Mouse (Mus musculus) olfactory bulb, adult 2 months (tissue): ENCODE measurements around the gene Fto. TPM values are rescaled to one million over a fixed set of nuclear protein-coding genes. Genes with fewer than 3 reads are reported as not detected.
A peak's percentile ranks its signal among the peaks of the same experiment; 100 is the strongest.

ENCODE experiments used
- H3K27ac ChIP-seq: fragments of 200-500 bp; 2 replicates; pipeline ENCODE4 v1.5.1; 2012; ENCODE audit warnings: low read depth, low read length; ENCODE audit not compliant: insufficient read depth
- H3K4me1 ChIP-seq: fragments of 200-500 bp; 2 replicates; pipeline ENCODE4 v1.6.1; 2012; ENCODE audit warnings: low read length; ENCODE audit not compliant: control insufficient read depth, insufficient read depth
- H3K4me3 ChIP-seq: fragments of 200-500 bp; 2 replicates; pipeline ENCODE4 v1.5.1; 2012; ENCODE audit warnings: mild to moderate bottlenecking, low read depth, low read length, moderate library complexity; ENCODE audit not compliant: insufficient read depth
- CTCF ChIP-seq: fragments of 200-500 bp; IDR thresholded peaks from 2 replicates; pipeline ENCODE4 v1.5.1; 2012; ENCODE audit warnings: low read depth, mild to moderate bottlenecking, low read length, moderate library complexity; ENCODE audit not compliant: insufficient read depth
- POLR2A ChIP-seq: fragments of 200-500 bp; IDR thresholded peaks from 2 replicates; pipeline ENCODE4 v1.6.1; 2012; ENCODE audit warnings: mild to moderate bottlenecking, low read depth, low read length, moderate library complexity; ENCODE audit not compliant: insufficient read depth
- WGBS: fragments of 180-500 bp; shearing (Covaris S2); methylation state at CpG from one replicate; pipeline ENCODE4 v1.1.7; 2018; 5-methylcytosine and 5-hydroxymethylcytosine counted together
- polyA plus RNA-seq: library from polyadenylated mRNA; stranded (reverse); fragments of >200 nt; gene quantifications from 2 replicates; pipeline ENCODE4 v1.2.4, GENCODE M21; 2012; ENCODE audit warnings: low replicate concordance; ENCODE audit not compliant: missing spikeins, insufficient read depth, insufficient read length

Gene Fto
- polyA plus RNA-seq, 1 experiment: not detected

- H3K4me3 ChIP-seq: no peak overlapping the region
- WGBS: 93% methylated on average over 3 of the region's 3 CpGs
- no peak overlapping the region for H3K27ac ChIP-seq
- TF ChIP-seq CTCF (no peak), POLR2A (no peak)
- H3K4me1 ChIP-seq: no peaks in the 10 kb centered on the region
Observed at GRCm38 (mm10) chr8:91545561-91545960, 232.2 kb downstream of the Fto start.

DNA sequence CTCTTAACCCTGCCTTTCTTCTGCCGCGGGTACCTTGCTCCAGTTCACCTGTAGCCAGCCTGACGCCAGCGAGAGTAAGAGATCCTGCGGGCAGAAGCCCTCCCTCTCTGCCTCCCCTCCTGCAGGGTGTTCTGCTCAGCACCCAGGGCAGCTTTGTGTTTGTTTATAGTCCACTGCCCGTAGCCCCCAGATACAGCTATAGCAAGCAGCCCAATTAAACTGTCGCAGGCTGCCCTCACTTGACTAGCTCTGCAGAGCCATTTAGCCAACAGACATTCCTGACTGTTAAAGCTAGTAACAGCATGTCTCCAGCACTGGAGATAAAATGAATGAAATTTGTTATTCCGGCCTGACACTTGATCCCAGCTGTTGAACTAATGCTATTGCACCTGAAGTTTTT is 233.3 kb downstream of the Fto start:
- Histone ChIP-seq H3K27ac (no peak overlapping the region), H3K4me3 (no peak overlapping the region), H3K4me1 (peaks cover 5% of the 10 kb centered on the region)
- TF ChIP-seq CTCF (no peak), POLR2A (no peak)
- 81% methylated on average over 8 of the region's 8 CpGs for WGBS

GRCm38 (mm10) chr8:91550131-91550530 is 236.8 kb downstream of the Fto start:
- no peak for TF ChIP-seq POLR2A
- no peak for TF ChIP-seq CTCF
- no peak overlapping the region for H3K27ac ChIP-seq
- no peak overlapping the region for H3K4me3 ChIP-seq
- H3K4me1 ChIP-seq: peaks cover 11% of the 10 kb centered on the region
- WGBS: 96% methylated on average over 1 of the region's 1 CpGs

- H3K4me1 ChIP-seq: peaks cover 11% of the 10 kb centered on the region
- TF ChIP-seq POLR2A: no peak
- TF ChIP-seq CTCF: no peak
- H3K4me3 ChIP-seq: no peak overlapping the region
- WGBS: 86% methylated on average over 9 of the region's 9 CpGs
- peak overlapping the region; percentile 9; the same call in 1 of the 2 replicates for H3K27ac ChIP-seq
Observed at GRCm38 (mm10) chr8:91551166-91551765, 237.9 kb downstream of the Fto start.

GRCm38 (mm10) chr8:91551775-91552538 is 238.6 kb downstream of the Fto start:
- Histone ChIP-seq H3K4me1 (peaks cover 11% of the 10 kb centered on the region), H3K4me3 (no peak overlapping the region), H3K27ac (peak overlapping the region; percentile 9; the same call in 1 of the 2 replicates)
- WGBS: 57% methylated on average over 10 of the region's 10 CpGs
- TF ChIP-seq CTCF (no peak), POLR2A (no peak)

DNA sequence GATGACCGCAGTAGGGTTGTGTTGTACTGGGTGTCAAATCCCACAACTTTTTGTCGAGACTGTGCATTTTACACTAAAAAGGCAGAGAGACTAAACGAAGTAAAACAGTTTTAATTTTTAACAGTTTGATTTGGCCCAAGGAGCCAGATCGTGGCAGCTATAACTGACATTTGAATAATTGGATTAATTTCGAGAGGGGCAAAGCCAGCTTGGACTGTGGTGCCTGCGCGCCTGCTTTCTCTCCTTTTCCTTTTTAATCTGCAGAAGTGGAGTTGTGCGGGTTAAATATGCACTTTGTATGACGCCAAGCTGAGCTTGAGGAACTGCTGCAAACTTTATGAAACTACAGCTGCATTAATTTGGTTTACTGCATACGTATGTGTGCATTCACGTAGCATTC is 239.3 kb downstream of the Fto start:
- TF ChIP-seq POLR2A: no peak
- no peak for TF ChIP-seq CTCF
- 81% methylated on average over 11 of the region's 11 CpGs for WGBS
- H3K27ac ChIP-seq: no peak overlapping the region
- H3K4me3 ChIP-seq: no peak overlapping the region
- H3K4me1 ChIP-seq: peaks cover 11% of the 10 kb centered on the region

GRCm38 (mm10) chr8:91553387-91553786 is 240.1 kb downstream of the Fto start:
- WGBS: 75% methylated on average over 5 of the region's 5 CpGs
- Histone ChIP-seq H3K27ac (no peak overlapping the region), H3K4me3 (no peak overlapping the region), H3K4me1 (peaks cover 17% of the 10 kb centered on the region)
- TF ChIP-seq POLR2A (no peak), CTCF (no peak)

GRCm38 (mm10) chr8:91557041-91557587 is 243.8 kb downstream of the Fto start:
- WGBS: 79% methylated on average over 5 of the region's 5 CpGs
- H3K4me1 ChIP-seq: peaks cover 11% of the 10 kb centered on the region
- TF ChIP-seq POLR2A (no peak), CTCF (no peak)
- H3K4me3 ChIP-seq: no peak overlapping the region
- no peak overlapping the region for H3K27ac ChIP-seq

DNA sequence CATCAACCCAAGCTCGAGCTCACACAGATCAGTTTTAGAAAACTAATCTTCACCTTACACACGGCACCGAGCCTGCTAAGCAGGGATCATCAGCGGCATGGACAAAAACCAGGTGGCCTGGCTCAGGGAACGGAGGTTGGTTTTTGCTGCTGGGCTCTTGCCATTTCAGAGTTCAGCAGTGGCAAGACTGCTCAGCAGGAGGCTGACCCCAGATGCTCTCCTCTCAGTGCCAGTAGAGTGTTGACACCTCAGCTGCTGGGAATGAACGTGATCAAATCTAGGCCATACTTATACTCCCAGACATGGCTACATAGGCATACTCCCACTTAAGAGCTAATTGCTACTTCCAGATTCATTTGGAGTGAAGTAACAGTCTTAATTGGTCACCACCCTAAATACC is 245.1 kb downstream of the Fto start:
- WGBS: 75% methylated on average over 6 of the region's 6 CpGs
- peaks cover 7% of the 10 kb centered on the region for H3K4me1 ChIP-seq
- H3K4me3 ChIP-seq: no peak overlapping the region
- no peak overlapping the region for H3K27ac ChIP-seq
- TF ChIP-seq CTCF (no peak), POLR2A (no peak)
